Mouse (Mus musculus): ENCODE measurements around the gene Diaph2.

GRCm38 (mm10) chrX:129925806-129926205 lies 176.3 kb downstream of the Diaph2 start:
- TF ChIP-seq CTCF (IDR thresholded peaks at IDR 0.05; ENCODE audit: control insufficient read depth, insufficient read depth, insufficient replicate concordance, low read depth, low read length) (no peak), POLR2A (IDR thresholded peaks at IDR 0.05; ENCODE audit: control insufficient read depth, low read depth, low read length) (no peak)

Data from testis, adult 2 months (tissue).